Mouse (Mus musculus) left cerebral cortex, adult 8-10 months (tissue): ENCODE measurements around the gene Slc4a4. TPM values are rescaled to one million over a fixed set of nuclear protein-coding genes. Genes with fewer than 3 reads are reported as not detected.

Experiments used
- DNase-seq, 2 experiments: peaks; one replicate each; pipeline ENCODE4 v3.0.0; 2022; ENCODE audit warnings: low spot score in 2 of 2
- total RNA-seq, 4 experiments: library from RNA; stranded (reverse); gene quantifications; 2 replicates each; pipeline ENCODE4 v1.2.4; 2022

The Slc4a4 gene
- total RNA-seq, 4 experiments from 2014 or later: 144 to 154 (median 151) TPM

- DNase-seq: no peak
Observed at GRCm38 (mm10) chr5:89277616-89278015, 391.0 kb downstream of the Slc4a4 start.

- no peak for DNase-seq
Observed at GRCm38 (mm10) chr5:89278309-89278708, 391.7 kb downstream of the Slc4a4 start.

GRCm38 (mm10) chr5:89280312-89280863 is 393.8 kb downstream of the Slc4a4 start:
- no peak for DNase-seq

Other genes with a start within 250 kb of the Slc4a4 start
- gene Grsf1, start 210.6 kb upstream of the Slc4a4 start, total RNA-seq: 100 to 1,000 TPM; 101 to 106 (median 103) TPM
- 10 to 100 TPM; 22.9 to 25.3 (median 24.4) TPM for gene Mob1b, start 166.0 kb upstream of the Slc4a4 start, total RNA-seq
- 10 to 100 TPM; 14.5 to 15.2 (median 14.7) TPM for gene Dck, start 121.8 kb upstream of the Slc4a4 start, total RNA-seq